In genomic region chr5:29036636-29037035, GRCm38 (mm10) we compare ENCODE assay signal across 9 mouse cellular contexts.
A peak's percentile ranks its signal among the peaks of the same experiment; 100 is the strongest.
DNase-seq lines count a peak whose midpoint lies in the region; ATAC-seq and TF ChIP-seq lines count a peak whose summit lies in the region.
"Had no signal": no experiment of that assay in that cellular context is flagged by ENCODE, and none has a peak within 500 bp of the region (broad histone marks: within the 10 kb centered on the region; RNA-seq: fewer than 3 reads in every experiment).

No protein-coding gene starts in this region.

- no peak for TF ChIP-seq POLR2A in cerebellum, adult 2 months (IDR thresholded peaks at IDR 0.05; ENCODE audit: borderline replicate concordance, insufficient read depth, low read length)

- DNase-seq in cerebellum, adult 2 months = peak; percentile 6 to 14
- DNase-seq in cerebellum, adult 11-12 months = no peak
- DNase-seq in ovary, postnatal 36 days (ENCODE audit: low spot score) = peak; percentile 13
- no peak for DNase-seq in ovary, adult 18-20 months (ENCODE audit: low spot score)
- peak; percentile 16 to 44 for DNase-seq in heart, postnatal 10 days
- peak; percentile 52 to 56 for DNase-seq in left cerebral cortex, postnatal 10 days (ENCODE audit: extremely low spot score in 1 of 2, low spot score in 2 of 2)
- peak; percentile 49 to 61 for DNase-seq in right cerebral cortex, postnatal 36 days (ENCODE audit: low spot score in 2 of 2)

- no peaks in the 10 kb centered on the region for H3K4me1 ChIP-seq in cerebellum, adult 2 months (ENCODE audit: control insufficient read depth, insufficient read depth, low read length)

- ATAC-seq in erythroblast, adult 5-6 weeks (replicated peaks; ENCODE audit: low FRiP score, poor library complexity, severe bottlenecking) = no peak

- no peaks in the 10 kb centered on the region for H3K27me3 ChIP-seq in cerebellum, adult 2 months (ENCODE audit: control insufficient read depth, insufficient read depth, low read length)

- H3K27ac ChIP-seq in cerebellum, adult 2 months (ENCODE audit: insufficient read depth, low read length) = no peak overlapping the region

- TF ChIP-seq CTCF in cerebellum, adult 2 months (IDR thresholded peaks at IDR 0.05; ENCODE audit: borderline replicate concordance, insufficient read depth, low read depth, low read length) = peak; percentile 24; the same call in 1 of the 2 replicates

- H3K4me3 ChIP-seq in cerebellum, adult 2 months (replicated peaks; ENCODE audit: insufficient read depth, low read depth, low read length) = no peak overlapping the region
- H3K4me3 ChIP-seq: erythroblast, embryonic 14.5 days had no signal

- WGBS in cerebellum, adult 2 months = 75% methylated on average over 20 of the region's 20 CpGs

- intact Hi-C loops in heart, postnatal 10 days (cut with DNase I) = loop anchor here (1.0 to 10.0 kb wide), 2 partner anchors 238 to 567 kb away; no protein-coding TSS in a partner anchor
- intact Hi-C loops in left cerebral cortex, postnatal 10 days (cut with DNase I) = loop anchor here (5.0 kb wide), 2 partner anchors 569 to 584 kb away; partner anchors contain the start of gene Shh

Comparison
In these comparisons a context has a peak if more than half of its experiments do, and no peak if none do; other contexts are left out.
1. DNase-seq: peak in cerebellum, adult 2 months (2 of 2), ovary, postnatal 36 days (single experiment), heart, postnatal 10 days (2 of 2), left cerebral cortex, postnatal 10 days (2 of 2) and right cerebral cortex, postnatal 36 days (2 of 2); none in cerebellum, adult 11-12 months (single experiment) and ovary, adult 18-20 months (single experiment).